Mouse (Mus musculus) CD4-positive helper T cell, adult 2 months (primary cell): ENCODE results near the gene Kcns1.
"Not testable (repeated sequence)": the region's sequence is repeated elsewhere in the genome, so short reads cannot be mapped to it uniquely, and the experiment has no call there.

Experiments
- DNase-seq: peaks from one replicate; pipeline ENCODE4 v3.0.0-alpha.2; 2012; ENCODE audit warnings: low read depth, missing footprints, low spot score

Kcns1 gene

GRCm38 (mm10) chr2:164170902-164171301 is at the start of gene Kcns1:
Gene Kcns1, minus strand, starts transcription at chr2:164171113.
- DNase-seq = no peak

GRCm38 (mm10) chr2:164219295-164219694 is 48.4 kb upstream of the Kcns1 start:
- DNase-seq = no peak

- DNase-seq = no peak
Observed at GRCm38 (mm10) chr2:164212711-164213110, 41.8 kb upstream of the Kcns1 start.

DNA sequence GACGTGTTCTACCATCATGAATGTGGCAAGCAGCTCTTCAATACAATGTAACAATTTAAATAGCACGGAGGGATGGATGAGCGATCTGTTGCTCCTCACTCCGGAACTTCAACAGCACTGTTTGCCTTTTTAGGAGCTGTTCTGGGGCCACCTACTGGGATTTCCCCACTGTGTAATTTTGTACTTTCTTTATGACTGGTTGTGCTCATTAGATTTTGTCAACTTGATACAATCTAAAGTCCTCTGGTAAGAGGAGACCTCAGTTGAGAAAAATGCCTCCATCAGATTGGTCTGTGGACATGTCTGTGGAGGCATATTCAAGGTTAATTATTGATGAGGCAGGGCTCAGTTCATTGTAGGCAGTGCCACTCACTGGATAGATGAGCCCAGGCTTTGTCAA is 40.0 kb upstream of the Kcns1 start:
- DNase-seq = peak; percentile 34

GRCm38 (mm10) chr2:164206676-164207075 is 35.8 kb upstream of the Kcns1 start:
- DNase-seq = no peak

DNA sequence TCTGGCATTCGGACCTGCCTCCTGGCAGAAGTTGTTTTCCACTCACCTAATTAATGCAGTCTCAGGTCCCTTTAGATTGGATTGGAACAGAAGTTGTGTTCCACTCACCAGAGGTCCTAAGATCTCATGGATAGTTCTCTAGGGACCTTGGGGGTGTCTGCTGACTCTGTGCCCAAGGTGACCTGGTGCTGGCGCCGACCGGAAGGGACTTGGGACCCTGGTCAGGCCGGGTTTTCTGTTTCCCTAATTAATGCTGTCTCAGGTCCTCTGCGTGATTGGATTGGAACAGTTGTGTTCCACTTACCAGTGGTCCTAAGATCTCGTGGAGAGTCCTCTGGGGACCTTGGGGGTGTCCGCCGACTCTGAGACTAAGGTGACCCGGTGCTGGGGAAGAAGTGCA is 35.1 kb upstream of the Kcns1 start:
- not testable (repeated sequence) for DNase-seq

DNA sequence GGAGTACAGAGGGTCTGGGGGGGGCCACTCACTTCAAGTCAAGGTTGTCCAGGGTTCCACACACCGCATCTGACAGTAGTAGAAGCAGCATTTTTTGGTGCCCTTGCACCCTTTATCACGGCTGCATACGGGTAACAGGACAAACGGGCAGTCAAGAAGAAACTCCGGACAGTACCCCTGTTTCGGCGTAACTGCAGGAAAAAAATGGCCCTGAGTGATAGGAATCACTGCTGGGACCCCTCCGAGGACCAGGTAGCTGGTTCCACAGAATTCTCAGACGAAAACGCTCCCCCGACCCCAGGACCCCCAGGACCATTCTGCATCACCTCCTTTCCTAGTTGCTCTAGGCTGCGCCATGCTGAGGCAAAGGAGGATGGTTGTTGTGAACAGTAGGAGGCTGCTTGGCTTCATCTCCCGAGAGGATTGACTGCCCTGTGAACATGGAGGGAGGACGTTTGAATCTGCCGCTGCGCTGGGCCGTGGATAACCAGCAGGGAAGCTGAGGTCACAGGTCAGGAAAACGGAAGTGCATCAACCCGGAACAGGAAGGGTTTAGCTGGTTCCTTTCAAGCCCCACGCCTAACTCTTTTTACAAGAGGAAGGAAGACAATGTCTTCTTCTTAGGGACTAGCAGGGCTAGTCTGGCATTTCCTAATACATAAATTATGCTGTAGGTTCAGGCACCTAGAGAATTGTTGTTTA is 28.9 kb upstream of the Kcns1 start, which contains the start of gene Wfdc15a:
TSS of gene Wfdc15a (minus strand) at position 505 of the 702 bp plus-strand sequence.
- DNase-seq = no peak

GRCm38 (mm10) chr2:164196700-164196990 is 25.7 kb upstream of the Kcns1 start:
- DNase-seq = no peak

DNA sequence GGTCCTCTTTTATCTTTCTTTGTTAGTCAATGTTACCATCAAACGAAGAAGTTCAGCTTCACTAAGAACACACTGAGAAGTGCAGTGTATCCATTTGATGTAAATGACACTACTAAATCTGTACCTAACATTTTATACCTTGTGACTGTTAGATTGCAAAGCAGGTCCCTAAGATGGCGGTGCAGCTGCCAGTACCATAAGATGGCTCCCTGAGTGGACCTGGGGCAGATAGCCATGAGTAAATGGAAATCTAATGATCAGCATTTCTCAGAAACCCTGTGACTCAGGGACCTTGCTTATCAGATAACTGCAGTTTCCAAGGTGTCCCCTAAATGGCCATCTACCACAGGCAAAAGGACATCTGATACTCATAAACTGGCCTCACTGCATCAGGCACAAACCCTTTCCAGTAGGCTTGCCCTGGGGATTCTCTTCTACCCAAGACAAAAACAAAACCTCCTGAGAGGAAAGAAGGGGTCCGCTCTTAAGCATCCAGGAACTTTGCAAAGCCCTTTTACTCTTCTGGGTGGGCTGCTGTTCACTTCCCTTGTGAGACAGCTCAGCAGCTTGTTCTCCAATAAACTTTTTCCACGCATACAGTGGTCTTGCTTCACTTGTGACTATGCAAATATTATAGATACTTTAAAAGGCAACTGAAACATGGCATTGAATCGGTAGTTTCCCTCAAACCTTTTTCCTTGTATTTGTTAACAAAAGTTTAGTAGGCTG is 25.2 kb upstream of the Kcns1 start:
- DNase-seq = no peak

GRCm38 (mm10) chr2:164194959-164195630 is 24.2 kb upstream of the Kcns1 start:
- DNase-seq = no peak

DNA sequence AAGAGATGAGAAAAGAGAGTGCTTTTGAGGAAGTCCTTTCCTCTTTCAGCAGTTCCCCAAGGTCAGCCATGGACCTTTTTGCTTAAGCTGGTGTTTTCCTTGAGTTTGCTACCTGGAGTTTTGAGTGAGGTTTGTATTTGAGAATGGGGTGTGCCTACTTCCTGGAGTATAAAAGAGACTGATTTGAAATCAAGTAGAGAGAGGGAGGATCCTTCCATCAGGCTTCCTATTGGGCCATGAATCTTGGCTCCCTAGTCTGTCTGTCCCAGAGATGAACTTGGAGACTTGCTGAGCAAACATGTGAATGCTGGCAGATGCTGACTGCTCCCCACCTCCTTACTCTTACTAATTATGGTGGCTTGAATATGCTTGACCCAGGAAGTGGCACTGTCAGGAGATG is 21.4 kb upstream of the Kcns1 start:
- no peak for DNase-seq

DNA sequence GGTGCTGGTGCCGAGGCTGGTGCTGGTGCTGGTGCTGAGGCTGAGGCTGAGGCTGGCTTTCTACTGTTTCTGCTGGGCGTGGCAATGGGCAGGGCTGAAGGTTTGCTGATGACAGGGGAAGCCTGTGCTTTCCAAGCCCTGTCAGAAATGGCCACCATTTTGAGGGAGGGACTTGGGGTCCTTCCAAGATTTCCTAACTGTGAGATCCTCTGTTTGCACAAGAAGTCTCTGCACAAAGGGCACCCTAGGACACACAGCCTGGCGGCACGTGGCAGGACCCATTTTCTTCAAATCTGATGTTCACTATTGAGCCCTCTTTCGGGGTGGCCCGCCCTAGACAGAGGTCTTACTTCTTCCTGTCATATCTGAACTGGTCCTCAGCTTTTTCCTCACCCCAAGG is 19.7 kb upstream of the Kcns1 start, which contains the start of gene Wfdc12:
TSS of gene Wfdc12 (minus strand) at position 33 of the 400 bp plus-strand sequence.
- no peak for DNase-seq

- peak; percentile 30 for DNase-seq
Observed at GRCm38 (mm10) chr2:164188722-164189121, 17.8 kb upstream of the Kcns1 start.

- DNase-seq = peak; percentile 27
Observed at GRCm38 (mm10) chr2:164184145-164184719, 13.3 kb upstream of the Kcns1 start.

DNA sequence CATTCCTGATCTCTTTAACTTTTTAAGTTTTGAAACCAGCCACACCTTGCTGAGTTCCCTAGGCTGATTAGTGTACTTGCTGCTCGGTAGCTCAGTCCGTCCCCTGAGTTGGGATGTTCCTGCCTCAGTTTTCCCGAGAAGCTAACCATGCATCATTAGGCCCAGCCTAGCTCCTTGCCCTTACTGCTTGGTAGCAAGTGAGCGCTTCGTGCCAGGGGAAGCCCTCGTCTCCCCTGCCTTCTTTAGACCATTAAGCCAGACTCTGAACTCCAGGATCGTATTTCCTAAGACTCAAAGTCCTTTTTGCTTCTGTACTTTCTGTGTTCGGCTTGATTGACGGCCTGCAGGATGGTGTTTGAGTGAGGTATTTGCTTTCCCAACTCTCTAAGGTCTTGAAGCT is 12.4 kb upstream of the Kcns1 start:
- no peak for DNase-seq

GRCm38 (mm10) chr2:164182692-164183255 is 11.9 kb upstream of the Kcns1 start, which contains the start of gene Wfdc5:
Gene Wfdc5, minus strand, starts transcription at chr2:164182742.
- DNase-seq = no peak

DNA sequence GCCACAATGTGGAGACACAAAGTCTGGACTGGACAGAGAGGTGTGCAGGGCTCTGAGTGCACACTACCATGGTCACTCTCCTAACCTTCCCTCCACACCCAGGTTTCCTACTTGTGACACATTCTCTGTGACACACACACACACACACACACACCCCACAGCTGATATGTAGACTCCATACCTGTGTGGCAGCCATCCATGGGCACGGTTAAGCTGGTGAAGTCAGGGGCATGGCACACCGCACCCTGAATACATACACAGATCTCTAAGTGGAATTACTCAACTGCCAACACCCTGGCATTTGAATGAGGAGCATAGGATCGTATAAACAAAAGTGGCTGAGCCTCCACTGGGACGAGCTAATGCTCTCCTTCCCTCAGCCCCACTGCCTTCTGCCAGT is 9.9 kb upstream of the Kcns1 start:
- no peak for DNase-seq

GRCm38 (mm10) chr2:164180124-164180523 is 9.2 kb upstream of the Kcns1 start:
- DNase-seq = peak; percentile 61

DNA sequence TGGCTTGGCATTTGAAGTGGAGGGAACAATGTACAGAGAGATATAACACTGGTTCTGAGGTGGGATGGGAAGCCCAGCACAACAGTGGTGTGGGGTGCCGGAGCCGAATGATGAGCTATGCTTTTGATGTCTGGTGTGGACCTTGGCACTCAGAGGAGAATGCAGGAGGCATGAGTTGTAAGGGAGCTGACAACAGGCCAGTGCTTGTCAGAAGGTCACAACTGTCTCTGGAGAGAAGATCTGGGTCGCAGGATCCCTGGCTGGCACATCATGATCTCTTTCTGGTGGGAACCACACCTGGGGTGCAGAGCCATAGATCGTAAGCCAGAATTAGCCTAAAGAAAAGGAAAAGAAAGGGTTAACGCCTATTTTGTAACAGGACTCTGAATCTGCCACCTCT is 6.9 kb upstream of the Kcns1 start:
- DNase-seq = no peak

GRCm38 (mm10) chr2:164175850-164176249 is 4.9 kb upstream of the Kcns1 start:
- no peak for DNase-seq

DNA sequence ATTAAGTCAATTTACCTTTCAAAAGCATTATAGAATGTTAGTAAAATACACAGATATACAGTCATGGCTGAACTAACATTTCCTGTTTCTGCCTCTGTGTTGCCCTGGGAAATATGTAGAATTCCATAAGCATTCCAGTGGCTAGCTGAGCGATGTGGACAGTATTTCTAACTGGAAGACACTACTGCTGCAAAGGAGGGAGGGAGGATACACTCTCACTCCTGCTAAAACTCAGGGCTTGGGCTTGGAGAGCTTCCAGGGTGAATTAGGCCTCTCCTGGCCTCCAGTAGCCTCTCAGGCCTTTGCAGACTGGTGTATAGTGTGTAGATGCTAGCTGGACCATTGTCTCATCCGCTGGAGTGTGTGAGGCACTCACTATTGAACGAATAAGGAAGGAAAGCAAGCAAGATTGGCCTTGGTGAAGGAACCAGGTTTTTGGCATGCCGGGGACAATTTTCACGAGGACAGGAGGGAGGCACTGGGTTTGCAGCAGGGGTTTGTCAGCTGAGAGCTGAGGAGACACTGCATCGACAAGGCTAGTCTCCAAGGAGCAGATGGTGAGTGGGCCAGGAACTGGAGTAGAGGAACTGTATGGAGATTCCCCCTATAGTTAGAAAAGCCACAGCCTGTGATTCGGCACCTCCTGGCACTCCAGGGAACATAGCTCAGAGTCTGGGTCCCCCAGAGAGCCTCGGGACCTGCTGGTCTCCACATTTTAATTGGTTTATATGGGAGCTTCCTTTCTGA is 3.9 kb upstream of the Kcns1 start:
- DNase-seq = no peak
